Mouse (Mus musculus): ENCODE data around the gene Hexdc.

The Hexdc gene

GRCm38 (mm10) chr11:121228129-121229017 lies 24.1 kb downstream of the Hexdc start:
- no peak for DNase-seq (ENCODE audit: low spot score in 2 of 2)

GRCm38 (mm10) chr11:121229018-121229439 lies 24.8 kb downstream of the Hexdc start, which contains the start of gene Cybc1:
Cybc1 (minus strand) TSS chr11:121229322.
- peak; percentile 50 for DNase-seq (ENCODE audit: low spot score in 2 of 2)

DNA sequence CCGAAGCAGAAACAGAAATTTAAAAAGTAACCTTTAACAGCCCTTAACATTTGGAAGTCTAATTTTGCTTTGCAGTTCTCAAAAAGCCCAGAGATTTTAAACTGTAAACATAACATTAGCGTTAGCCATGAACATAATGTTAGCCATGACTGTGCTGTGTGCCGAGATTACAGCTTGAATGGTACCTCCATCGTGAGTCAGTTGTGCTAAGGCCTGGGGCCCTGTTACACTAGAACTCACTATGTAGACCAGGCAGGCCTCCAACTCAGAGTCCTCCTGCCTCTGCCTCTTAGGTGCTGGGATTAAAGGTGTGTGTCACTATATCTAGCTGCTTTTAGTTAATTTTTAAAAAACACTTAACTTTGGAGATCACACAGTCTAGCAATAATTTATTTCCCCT lies 27.0 kb downstream of the Hexdc start:
- no peak for DNase-seq (ENCODE audit: low spot score in 2 of 2)

GRCm38 (mm10) chr11:121231628-121232291 lies 27.5 kb downstream of the Hexdc start:
- DNase-seq (ENCODE audit: low spot score in 2 of 2), result no peak

DNA sequence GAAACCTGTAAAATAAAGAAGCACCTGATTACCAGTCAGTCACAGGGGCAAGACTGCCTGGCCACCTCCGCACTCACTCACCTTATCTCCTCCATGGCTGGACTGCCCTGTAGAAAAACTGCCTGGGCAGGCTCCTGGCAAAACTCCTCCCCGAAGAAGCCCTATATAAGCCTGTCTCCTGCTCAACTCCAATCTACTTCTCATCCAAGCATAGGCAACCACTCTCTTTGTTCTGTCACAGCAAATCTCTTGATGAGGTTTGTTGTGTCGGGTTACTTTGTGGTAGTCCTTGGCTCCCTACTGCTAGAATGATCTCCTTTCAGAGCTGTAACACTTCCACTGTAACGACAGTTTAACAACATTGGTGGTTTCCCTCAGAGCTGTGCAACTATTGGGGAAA lies 28.5 kb downstream of the Hexdc start:
- no peak for DNase-seq (ENCODE audit: low spot score in 2 of 2)

DNA sequence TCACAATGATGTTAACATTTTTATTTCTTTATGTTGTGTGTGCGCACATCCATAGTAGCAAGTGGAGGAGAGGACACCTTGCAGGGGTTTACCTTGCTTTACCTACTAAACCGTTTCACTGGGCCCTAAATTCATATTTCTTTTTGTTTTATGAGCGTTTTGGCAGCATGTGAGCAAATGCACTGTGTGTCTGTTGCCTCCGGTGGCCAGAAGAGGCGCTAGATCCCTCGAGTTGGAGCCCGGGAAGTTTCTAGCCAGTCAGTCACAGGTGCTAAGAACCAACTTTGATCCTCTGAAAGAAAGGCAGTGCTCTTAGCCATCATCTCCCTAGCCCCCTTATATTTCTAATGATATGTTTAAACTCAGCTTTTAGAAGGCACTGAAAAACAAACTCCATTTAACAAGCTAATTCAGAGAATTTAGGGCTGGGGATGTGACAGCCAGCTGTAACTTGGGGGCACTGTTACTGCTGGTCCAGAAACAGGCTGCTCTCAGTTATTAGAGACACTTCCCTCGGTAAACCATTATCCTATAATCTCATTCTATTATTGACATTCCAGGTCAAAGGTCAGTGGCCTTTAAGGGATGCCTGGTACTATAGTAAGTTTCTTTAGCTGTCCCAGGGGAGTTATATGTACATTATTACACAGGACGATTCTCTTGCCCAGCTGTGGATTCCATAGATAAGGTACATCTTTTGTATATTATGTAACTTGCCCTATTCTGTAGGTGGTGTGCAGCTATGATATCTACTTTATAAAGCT lies 31.4 kb downstream of the Hexdc start:
- no peak for DNase-seq (ENCODE audit: low spot score in 2 of 2)

DNA sequence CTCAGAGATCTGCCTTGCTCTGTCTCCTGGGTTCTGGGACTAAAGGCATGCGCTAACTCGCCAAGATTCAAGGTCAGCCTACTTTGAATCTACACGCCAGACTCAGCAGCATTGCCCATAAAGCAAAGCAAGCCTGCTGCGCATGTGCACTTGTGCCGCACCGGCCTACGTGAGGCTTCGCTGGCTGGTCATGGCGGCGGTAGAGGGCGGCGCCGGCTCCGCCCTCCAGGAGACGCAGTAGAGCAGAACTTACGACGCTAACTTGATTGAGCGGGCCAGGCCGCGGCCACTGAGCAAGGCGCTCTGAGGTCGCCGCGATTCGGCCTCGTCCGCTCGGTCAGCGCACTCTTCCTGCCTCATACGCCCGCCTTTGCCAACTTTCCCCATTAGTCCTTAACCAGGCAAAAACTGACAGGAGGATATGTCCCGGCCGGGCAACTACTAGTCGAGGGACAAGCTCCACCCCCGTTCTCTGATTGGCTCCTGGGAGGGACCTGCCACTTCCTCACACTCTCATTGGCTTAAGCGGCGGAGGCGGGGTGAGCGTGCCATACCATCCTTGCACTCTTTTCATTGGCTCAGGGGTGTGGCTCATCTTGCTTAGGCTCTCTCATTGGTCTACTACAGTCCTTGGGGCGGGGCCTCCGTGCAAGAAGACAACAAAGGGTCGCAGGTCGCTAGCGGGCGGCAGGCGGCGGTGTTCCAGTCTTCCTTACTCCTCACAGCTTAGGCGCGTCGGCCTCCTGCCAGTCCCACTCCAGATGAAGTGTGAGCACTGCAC lies 32.5 kb downstream of the Hexdc start, which contains the start of gene Narf:
Gene Narf, plus strand, starts transcription at position 690 of the 781 bp plus-strand sequence.
- peak; percentile 98 to 100 for DNase-seq (ENCODE audit: low spot score in 2 of 2)

DNA sequence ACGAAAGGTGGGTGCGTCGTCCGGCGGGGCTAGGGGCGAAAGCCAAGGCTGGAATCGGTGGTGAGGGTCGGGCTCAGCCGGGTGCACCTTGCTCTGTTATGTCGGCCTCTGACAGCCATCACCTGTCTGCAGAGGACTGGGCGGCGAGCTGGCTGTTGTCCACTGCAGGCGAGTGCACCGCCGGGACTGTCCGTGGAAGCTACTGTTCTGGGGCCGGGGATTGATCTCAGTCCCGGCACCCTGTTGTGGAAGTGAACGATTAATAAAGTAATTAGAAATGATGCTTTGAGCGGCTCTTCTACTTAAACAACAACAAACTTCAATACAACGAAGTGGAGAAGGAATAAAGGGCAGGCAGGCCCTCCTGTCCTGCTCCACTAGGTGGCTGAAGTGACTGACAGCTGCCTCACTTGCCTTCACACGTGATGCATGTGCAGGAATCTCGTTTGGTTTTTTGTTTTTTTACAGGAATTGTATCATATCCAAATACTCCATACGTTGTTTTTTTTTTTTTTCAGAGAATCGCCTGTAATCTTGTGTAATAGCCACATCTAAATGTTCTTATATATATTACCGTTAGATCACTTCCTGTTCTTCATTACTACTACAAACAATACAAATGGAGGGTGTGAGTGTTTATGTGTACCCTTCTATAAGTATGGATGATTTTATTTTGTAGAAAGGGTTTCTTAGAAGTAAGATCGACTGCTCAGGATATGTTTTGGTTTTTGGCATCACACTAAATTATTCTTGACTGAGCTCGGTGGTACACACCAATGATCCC lies 33.3 kb downstream of the Hexdc start:
- no peak for DNase-seq (ENCODE audit: low spot score in 2 of 2)

GRCm38 (mm10) chr11:121239669-121240068 lies 35.4 kb downstream of the Hexdc start:
- no peak for DNase-seq (ENCODE audit: low spot score in 2 of 2)

DNA sequence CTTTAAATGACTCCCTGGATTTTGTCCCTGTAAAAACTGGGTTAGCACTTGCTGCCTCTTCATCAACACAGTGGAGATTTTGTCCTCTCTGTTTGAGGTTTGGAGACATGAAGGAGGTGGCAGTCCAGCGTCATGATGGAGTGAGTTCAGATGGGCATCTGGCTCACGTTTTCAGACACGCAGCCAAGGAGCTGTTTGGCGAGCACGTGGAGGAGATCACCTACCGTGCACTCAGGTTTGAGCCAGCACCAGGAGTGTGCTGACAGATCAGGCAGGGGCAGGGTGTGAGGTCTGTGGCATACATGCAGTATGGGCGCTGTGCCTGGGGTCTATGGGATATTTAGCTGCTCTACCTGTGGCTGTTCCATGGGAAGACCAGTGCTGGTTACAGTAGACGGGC lies 46.0 kb downstream of the Hexdc start:
- no peak for DNase-seq (ENCODE audit: low spot score in 2 of 2)

DNA sequence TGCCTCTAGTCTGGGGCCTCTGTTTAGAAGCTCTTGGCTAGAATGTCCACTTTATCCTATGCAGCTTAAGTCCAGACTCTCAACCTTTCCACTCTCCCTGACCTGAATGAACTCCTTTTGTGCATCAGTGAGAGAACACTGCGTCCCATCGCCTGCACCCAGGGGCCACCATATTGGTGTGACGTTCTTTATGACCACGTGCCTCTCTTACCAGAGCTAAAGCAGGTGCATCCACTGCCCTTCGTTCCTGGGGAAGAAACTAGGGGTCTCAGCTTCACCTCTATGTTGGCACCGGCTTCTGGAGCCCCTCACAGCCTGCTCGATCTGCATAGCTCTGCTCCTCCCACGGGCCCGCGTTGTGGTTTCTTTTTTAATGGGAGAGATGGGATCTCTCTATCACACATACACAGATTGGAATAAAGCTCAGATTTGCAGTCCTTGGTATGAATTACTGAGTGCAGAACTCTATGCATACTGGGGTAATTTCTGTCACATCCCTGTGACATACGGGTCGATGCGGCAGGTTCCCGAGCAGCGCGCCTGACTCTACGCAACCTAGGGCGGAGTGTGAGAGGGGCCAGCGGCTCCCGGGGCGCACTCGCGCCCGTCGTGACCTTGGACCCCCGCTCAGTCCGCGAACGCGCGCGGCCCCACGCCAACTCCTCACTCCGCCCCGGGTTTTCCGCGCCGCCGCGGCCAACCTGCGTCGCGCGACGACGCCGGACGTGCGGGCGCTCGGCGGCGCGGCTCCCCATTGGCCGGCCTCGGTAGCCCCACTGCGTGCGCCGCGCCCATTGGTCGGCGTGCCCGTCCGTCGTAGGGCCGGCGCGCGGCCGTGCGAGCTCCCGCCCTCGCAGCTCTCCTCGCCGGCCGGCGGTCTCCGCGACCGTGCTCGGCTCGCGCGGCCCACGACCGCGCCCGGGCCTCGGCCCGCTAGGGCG lies 55.2 kb downstream of the Hexdc start, which contains the start of gene Foxk2:
Gene Foxk2, plus strand, starts transcription at position 831 of the 941 bp plus-strand sequence.
- peak; percentile 80 to 85 for DNase-seq (ENCODE audit: low spot score in 2 of 2)

GRCm38 (mm10) chr11:121260211-121260906 lies 56.1 kb downstream of the Hexdc start:
- peak; percentile 27 to 39 for DNase-seq (ENCODE audit: low spot score in 2 of 2)

- DNase-seq (ENCODE audit: low spot score in 2 of 2), result no peak
Measured at GRCm38 (mm10) chr11:121261074-121261473, 56.8 kb downstream of the Hexdc start.

Measured in frontal cortex, postnatal 14 days (tissue).